Mouse (Mus musculus): Measurements from ENCODE around the gene Yipf4. TPM values are rescaled to one million over a fixed set of nuclear protein-coding genes. Genes with fewer than 3 reads are reported as not detected.

The Yipf4 gene
- 48.2 TPM for total RNA-seq (2023)

DNA sequence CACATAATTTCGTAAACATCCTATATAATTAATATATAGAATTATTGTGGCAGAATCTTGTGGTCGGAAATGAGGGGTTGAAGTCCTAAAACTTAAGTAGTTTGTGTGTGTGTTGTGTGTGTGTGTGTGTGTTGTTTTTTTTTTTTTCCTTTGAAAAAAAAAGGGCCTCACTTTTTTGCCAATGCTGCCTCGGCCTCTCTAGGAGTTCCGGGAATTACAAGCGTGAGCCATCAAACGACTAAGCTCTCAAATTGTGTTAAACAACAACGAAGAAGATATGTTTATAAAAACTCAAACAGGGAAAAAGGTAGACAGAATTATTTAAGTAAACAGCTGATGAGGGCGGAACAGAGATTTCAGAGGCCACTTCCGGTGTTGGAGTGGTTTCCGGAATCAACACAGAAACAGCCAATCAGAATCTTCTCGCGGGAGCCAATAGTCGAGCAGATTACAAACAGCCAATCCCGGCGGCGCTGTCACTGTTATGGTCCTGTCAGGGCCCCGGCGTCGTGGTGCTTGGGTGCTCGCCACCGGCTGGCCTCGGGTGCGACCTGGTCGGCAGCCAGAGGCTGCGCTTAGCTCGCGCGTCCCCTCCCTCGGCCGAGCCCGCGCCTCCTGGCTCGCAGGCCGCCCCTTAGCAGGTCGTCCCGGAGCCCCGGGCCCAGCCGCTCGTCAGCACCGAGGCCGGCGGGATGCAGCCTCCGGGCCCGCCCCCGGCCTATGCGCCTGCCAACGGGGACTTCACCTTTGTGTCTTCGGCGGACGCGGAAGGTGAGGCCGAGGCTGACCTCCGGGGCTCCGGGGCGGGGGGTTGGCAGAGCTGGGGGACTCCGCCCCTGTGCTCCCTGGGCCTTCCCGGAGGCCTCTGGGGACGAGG lies at the start of gene Yipf4:
Gene Yipf4 (plus strand): TSS at position 470 of the 877 bp plus-strand sequence.

DNA sequence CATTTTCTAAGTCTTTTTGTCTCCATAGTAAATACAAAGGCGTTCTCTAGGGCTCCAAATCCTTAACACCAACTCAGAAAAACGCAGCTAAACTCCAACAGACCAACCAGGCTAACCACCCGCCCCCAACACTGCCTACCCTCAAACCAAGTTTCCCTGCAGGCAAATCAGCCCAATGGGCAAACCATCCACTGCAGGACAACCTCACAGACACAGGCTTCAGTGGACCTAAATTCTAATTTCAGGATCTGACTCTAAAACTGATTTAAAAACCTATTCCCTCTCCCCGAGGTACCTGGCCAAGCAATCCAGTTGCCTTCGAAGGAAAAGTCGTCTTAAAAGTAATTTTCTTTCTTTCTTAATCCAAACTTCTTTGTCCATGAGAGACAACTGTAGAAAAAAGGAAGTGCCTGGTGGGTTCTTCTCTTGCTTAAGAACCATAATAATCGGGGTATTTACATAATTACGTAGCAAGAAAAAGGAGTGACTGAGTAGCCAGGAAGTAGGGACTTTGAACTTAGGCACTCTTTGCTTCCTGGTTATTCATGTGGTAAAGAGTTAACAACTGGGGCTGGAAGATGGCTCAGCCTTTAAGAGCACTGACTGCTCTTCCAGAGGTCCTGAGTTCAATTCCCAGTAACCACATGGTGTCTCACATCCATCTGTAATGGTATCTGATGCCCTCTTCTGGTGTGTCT lies 30.4 kb upstream of the Yipf4 start, which contains the start of gene Nlrc4:
Gene Nlrc4 (minus strand): TSS at position 432 of the 698 bp plus-strand sequence.

DNA sequence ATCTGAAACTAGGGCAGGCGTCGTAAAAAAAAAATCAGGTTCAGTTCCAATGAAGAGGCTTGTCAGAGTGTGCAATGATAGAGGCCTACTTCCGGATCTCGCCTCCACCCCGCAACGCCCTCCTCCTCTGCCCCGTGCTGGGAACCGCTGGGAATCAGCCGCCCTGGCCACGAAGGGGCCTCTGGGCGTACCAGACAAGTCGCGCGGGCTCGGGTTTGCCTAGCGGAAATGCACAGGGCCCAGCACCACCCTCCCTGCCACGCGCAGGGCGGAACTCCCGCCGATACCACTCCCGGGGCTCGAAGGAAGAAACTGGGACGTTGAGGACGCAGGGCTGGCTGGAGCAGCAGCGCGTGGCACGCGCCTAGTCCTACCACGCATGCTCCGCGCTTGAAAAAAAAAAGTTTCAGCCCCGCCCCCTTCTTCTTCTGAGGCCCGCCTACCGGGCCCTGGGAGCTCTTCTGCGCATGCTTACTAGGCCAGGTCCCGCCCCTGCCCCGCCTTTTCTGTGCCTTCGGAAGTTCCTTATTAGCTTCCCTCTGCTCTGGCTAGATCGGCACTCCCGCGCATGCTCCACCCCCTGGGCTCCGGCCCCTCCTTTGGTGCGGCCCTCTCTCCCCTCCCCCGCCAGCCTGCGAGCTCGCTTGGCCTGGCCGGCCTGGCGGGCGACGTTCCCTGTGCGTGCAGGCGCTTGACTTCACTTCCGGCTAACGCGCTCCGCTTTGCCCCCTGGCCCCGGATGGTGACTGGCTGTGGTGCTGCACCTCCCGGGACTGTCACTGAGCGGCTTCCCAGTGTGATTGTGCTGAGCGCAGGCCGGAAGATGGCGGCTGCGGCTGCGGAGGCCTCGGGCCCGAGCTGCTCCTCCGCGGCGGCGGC lies 38.7 kb downstream of the Yipf4 start, which contains the start of gene Birc6:
Gene Birc6 (plus strand): TSS at position 567 of the 879 bp plus-strand sequence.

Other genes with a start within 250 kb of the Yipf4 start
- 36.5 TPM for gene Memo1, start 194.0 kb upstream of the Yipf4 start, total RNA-seq (2023)
- 40.3 TPM for gene Dpy30, start 165.5 kb upstream of the Yipf4 start, total RNA-seq (2023)
- 28.6 TPM for gene Spast, start 150.5 kb upstream of the Yipf4 start, total RNA-seq (2023)
- gene Slc30a6, start 93.9 kb upstream of the Yipf4 start, total RNA-seq (2023): 23.5 TPM
- 1.8 TPM for gene Nlrc4, start 30.4 kb upstream of the Yipf4 start, total RNA-seq (2023)
- 238 TPM for gene Birc6, start 38.8 kb downstream of the Yipf4 start, total RNA-seq (2023)
- 52.1 TPM for gene Ttc27, start 228.2 kb downstream of the Yipf4 start, total RNA-seq (2023)